Mouse (Mus musculus) stomach, postnatal 0 days (tissue): ENCODE data around the gene Slc25a23.

ENCODE experiments used
- CTCF ChIP-seq: IDR thresholded peaks from 2 replicates; pipeline ENCODE4 v1.5.1; 2016; ENCODE audit warnings: antibody characterized with exemption, low read depth, mild to moderate bottlenecking, moderate library complexity
- EP300 ChIP-seq: optimal IDR thresholded peaks from 2 replicates; pipeline ENCODE3; 2016; ENCODE audit warnings: antibody characterized with exemption

DNA sequence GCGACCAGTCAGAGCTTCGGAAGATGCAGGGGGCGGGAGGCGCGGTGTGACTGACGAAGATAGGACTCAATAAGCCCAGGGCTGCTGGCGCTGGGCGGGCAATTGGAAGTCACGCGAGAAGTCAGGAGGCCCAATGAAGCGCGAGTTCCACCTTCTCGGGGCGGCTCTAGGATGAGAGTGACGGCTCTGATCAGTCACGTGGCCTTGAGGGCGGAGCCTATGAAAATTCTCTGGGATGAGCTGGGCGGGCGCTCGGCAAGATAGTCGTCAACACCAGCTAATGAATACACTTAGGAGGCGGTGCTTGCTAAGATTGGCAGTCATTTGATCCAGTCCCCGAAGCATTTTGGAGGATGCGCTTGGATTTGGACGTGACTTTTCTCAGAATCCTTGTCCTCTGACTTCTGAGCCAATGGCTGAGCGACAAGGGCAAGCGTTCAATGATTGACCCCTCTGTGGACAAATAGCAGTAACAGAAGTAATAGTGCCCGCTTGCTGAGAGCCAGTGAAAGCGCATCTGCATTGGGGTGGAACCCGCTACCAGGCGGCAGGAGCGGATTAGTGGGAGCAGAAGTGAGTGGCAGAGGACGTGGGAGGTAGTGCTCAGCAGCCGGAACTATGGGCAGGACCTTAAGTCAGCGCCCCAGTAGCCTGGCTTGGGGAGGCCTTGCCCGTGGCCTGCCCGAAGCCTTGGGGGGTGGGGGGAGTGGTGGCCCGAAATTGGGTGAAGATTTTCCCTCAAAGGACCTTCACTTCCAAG lies 27.8 kb downstream of the Slc25a23 start:
- peak; percentile 41 for TF ChIP-seq CTCF
- no peak for TF ChIP-seq EP300
